Mouse (Mus musculus): Measurements from ENCODE around the gene Ttbk2. TPM values are rescaled to one million over a fixed set of nuclear protein-coding genes. Genes with fewer than 3 reads are reported as not detected.

Gene Ttbk2
- polyA plus RNA-seq, 1 experiment from 2014 or later: 14.0 TPM

GRCm38 (mm10) chr2:120707041-120707440, 143.4 kb downstream of the Ttbk2 start:
- H3K27me3 ChIP-seq: no peaks in the 10 kb centered on the region
- H3K4me3 ChIP-seq: no peak overlapping the region
- H3K4me1 ChIP-seq: no peaks in the 10 kb centered on the region
- ATAC-seq (ENCODE audit: low FRiP score): no peak
- H3K27ac ChIP-seq: no peak overlapping the region
- H3K4me2 ChIP-seq (replicated peaks): no peak overlapping the region
- no peaks in the 10 kb centered on the region for H3K9me3 ChIP-seq (replicated peaks)
- peaks cover 16% of the 10 kb centered on the region for H3K36me3 ChIP-seq
- H3K9ac ChIP-seq: no peak overlapping the region

GRCm38 (mm10) chr2:120702675-120703074, 147.7 kb downstream of the Ttbk2 start:
- Histone ChIP-seq H3K4me1 (no peaks in the 10 kb centered on the region), H3K4me3 (no peak overlapping the region), H3K9me3 (replicated peaks) (no peaks in the 10 kb centered on the region), H3K9ac (no peak overlapping the region), H3K27me3 (no peaks in the 10 kb centered on the region), H3K4me2 (replicated peaks) (no peak overlapping the region), H3K27ac (no peak overlapping the region), H3K36me3 (peaks cover 22% of the 10 kb centered on the region)
- 78% methylated on average over 5 of the region's 5 CpGs for WGBS
- ATAC-seq (ENCODE audit: low FRiP score): no peak

GRCm38 (mm10) chr2:120700379-120700885, 150.0 kb downstream of the Ttbk2 start:
- Histone ChIP-seq H3K9me3 (replicated peaks) (no peaks in the 10 kb centered on the region), H3K9ac (no peak overlapping the region), H3K4me1 (no peaks in the 10 kb centered on the region), H3K27ac (no peak overlapping the region), H3K27me3 (no peaks in the 10 kb centered on the region), H3K4me2 (replicated peaks) (no peak overlapping the region), H3K4me3 (no peak overlapping the region), H3K36me3 (peaks cover 45% of the 10 kb centered on the region)
- no peak for ATAC-seq (ENCODE audit: low FRiP score)
- WGBS: 89% methylated on average over 3 of the region's 3 CpGs

- 85% methylated on average over 5 of the region's 5 CpGs for WGBS
- Histone ChIP-seq H3K9me3 (replicated peaks) (no peaks in the 10 kb centered on the region), H3K36me3 (peaks cover 41% of the 10 kb centered on the region), H3K9ac (no peak overlapping the region), H3K27ac (no peak overlapping the region), H3K4me3 (no peak overlapping the region), H3K4me1 (no peaks in the 10 kb centered on the region), H3K4me2 (replicated peaks) (no peak overlapping the region), H3K27me3 (no peaks in the 10 kb centered on the region)
- no peak for ATAC-seq (ENCODE audit: low FRiP score)
Observed at GRCm38 (mm10) chr2:120697767-120698166, 152.6 kb downstream of the Ttbk2 start.

Other genes starting within 250 kb of the Ttbk2 start
- 31.3 and 32.2 TPM in 2 replicates for gene Haus2, start 241.2 kb downstream of the Ttbk2 start, polyA plus RNA-seq (2016; fragmentation: Nextera tagmentation; extraction: Ambion mirVana)
- 35.6 and 38.6 TPM in 2 replicates for gene Lrrc57, start 241.1 kb downstream of the Ttbk2 start, polyA plus RNA-seq (2016; fragmentation: Nextera tagmentation; extraction: Ambion mirVana)
- gene Stard9, start 221.5 kb downstream of the Ttbk2 start, polyA plus RNA-seq (2016; fragmentation: Nextera tagmentation; extraction: Ambion mirVana): 6.0 and 6.3 TPM in 2 replicates
- 11.1 TPM in 2 replicates for gene Cdan1, start 476 bp downstream of the Ttbk2 start, polyA plus RNA-seq (2016; fragmentation: Nextera tagmentation; extraction: Ambion mirVana)
- 28.6 and 33.4 TPM in 2 replicates for gene Ubr1, start 120.1 kb upstream of the Ttbk2 start, polyA plus RNA-seq (2016; fragmentation: Nextera tagmentation; extraction: Ambion mirVana)
- gene Tmem62, start 126.4 kb upstream of the Ttbk2 start, polyA plus RNA-seq (2016; fragmentation: Nextera tagmentation; extraction: Ambion mirVana): 6.2 and 6.3 TPM in 2 replicates
- 59.1 and 61.0 TPM in 2 replicates for gene Ccndbp1, start 157.8 kb upstream of the Ttbk2 start, polyA plus RNA-seq (2016; fragmentation: Nextera tagmentation; extraction: Ambion mirVana)
- 5.3 and 6.8 TPM in 2 replicates for gene Epb42, start 186.5 kb upstream of the Ttbk2 start, polyA plus RNA-seq (2016; fragmentation: Nextera tagmentation; extraction: Ambion mirVana)
- gene Tgm5, start 235.2 kb upstream of the Ttbk2 start, polyA plus RNA-seq (2016; fragmentation: Nextera tagmentation; extraction: Ambion mirVana): not detected in 2 replicates